Mouse (Mus musculus) testis, postnatal 10 days (tissue): Measurements from ENCODE around the gene March6.

Experiments used
- DNase-seq: peaks from one replicate; pipeline ENCODE4 v3.0.0; 2021; ENCODE audit warnings: low spot score

Gene March6

GRCm38 (mm10) chr15:31530659-31531445 is at the start of gene March6:
March6 (minus strand) TSS chr15:31531053.
- DNase-seq = peak; percentile 95

- no peak for DNase-seq
Measured at GRCm38 (mm10) chr15:31576076-31576475, 45.2 kb upstream of the March6 start.

- DNase-seq = no peak
Measured at GRCm38 (mm10) chr15:31573692-31574091, 42.8 kb upstream of the March6 start.

GRCm38 (mm10) chr15:31573287-31573686 is 42.4 kb upstream of the March6 start:
- no peak for DNase-seq

- no peak for DNase-seq
Measured at GRCm38 (mm10) chr15:31571906-31572722, 41.3 kb upstream of the March6 start.

DNA sequence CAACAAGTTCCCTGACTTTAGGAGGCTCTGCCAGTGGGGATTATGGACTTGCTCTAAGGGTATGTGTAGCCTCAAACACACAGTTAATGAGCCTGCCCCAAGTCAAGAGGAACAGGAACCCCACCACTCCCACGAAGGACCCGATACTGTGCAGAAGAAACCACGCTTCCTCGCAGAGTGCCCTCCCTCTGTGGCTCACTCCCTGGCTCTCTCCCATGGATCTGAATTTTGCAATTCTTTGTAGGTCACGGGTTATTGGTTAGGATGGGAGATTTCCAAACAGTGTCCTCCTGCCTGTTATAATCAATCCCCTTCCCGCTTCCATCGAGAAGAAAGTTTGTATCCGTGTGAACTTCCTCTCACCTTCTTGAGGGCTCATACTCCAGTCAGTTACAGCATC is 40.1 kb upstream of the March6 start:
- DNase-seq = no peak

DNA sequence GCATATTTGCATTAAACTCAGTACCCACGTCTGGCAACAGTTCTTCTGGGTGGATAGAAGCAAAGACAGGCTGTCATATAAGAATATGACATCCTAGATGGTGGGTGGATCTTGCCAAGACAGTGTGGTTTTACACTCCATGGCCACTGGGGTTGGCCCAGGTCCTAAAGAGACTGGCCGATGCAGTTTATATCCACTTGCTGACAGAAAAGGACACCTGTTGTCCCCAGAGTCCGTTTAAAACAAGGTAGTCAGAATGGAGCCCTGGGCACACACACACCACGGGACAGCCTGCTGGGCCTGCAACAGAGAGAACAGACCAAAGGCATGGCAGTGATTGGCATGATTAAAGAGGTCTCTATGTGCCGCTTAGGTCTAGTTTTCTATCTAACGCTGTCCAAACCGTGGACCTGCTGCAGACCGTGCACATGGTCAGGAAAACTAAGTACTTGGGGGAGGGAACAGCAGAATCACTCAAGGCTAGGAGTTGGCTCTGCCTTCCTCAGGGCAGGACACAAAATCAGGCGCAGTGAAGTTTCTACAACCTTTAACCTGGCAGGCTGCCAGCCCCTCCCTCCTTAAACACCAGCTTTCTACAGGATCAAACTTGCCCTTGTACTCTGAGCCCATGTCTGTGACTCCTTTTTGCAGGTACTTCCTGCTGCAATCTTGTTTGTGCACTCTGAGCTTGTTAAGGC is 38.6 kb upstream of the March6 start:
- DNase-seq = peak; percentile 67

- peak; percentile 77 for DNase-seq
Measured at GRCm38 (mm10) chr15:31568581-31568996, 37.7 kb upstream of the March6 start.

DNA sequence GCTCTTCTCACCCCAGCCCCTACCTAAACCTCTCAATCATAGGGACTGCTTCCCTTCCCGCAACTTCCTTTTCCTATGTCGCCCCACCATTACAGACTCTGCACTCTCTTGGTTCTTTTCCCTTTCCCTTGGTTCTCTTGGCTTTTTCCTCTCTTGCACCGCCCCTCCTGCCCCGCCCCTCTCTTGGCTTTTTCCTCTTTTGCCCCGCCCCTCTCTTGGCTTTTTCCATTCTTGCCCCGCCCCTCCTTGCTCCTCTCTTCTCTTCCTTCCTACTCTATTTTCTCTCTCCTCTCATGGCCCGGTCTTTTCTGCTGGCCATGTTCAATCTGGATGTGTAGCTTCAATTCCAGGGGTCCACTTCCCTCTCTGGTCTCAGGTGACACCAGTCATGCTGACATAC is 36.6 kb upstream of the March6 start:
- DNase-seq = no peak

DNA sequence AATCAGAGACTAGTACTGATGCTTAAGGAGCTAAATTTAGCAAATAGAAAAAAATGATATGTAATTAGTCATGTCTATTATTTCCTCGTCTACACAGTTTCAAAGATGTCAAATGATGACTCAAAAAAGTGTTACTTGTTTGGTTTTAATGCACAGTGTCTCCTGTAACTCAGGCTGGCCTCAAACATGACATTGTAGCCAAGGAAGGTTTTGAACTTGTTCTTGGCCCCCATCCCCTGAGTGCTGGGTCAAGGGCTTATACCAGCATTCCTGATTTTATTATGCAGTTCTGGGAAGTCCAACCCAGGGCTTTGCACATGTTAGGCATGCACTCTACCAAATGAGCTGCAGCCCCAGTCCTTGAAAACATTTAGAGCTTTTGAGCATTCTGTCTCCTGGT is 34.9 kb upstream of the March6 start:
- no peak for DNase-seq

- no peak for DNase-seq
Measured at GRCm38 (mm10) chr15:31565184-31565583, 34.3 kb upstream of the March6 start, which contains the start of gene Cmbl. Cmbl (plus strand) TSS chr15:31565389.

GRCm38 (mm10) chr15:31563577-31564546 is 33.0 kb upstream of the March6 start:
- DNase-seq = no peak

DNA sequence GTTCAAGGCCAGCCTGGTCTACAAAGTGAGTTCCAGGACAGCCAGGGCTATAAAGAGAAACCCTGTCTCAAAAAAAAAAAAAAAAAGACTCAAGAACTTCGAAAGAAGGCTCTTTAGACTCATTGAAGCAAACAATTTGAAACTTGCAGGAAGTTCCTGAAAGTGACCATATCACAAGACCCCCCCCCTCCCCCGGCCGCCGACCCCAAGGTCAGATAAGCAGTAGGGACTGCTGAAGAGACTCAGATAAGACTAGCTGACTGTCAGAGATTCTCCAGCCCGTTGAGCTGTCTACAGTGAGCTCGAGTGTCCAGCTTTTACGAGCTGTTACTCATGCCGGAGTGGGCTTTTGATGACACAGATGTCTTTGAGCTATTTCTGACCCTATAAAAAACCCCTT is 32.0 kb upstream of the March6 start:
- DNase-seq = no peak

GRCm38 (mm10) chr15:31561976-31562375 is 31.1 kb upstream of the March6 start:
- DNase-seq = no peak

DNA sequence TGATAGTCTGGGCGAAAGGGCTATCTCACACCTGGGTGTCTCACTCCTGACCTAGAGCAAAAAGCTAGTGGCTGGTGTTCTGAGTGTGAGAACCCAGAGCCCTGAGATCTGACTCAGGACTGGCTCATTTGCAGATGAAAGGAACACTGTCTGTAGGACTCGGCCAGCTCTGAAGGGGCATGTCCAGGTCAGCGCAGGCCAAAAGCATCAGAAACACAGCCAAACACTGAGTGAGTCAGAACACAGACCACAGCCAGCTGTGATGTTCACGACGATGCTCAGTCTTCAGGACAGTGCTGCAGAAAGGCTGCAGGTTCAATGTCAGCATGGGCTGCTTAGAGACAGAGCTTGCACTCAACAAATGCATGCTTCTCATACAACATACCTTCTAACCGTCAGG is 30.5 kb upstream of the March6 start:
- DNase-seq = no peak

- no peak for DNase-seq
Measured at GRCm38 (mm10) chr15:31554855-31555254, 24.0 kb upstream of the March6 start.

GRCm38 (mm10) chr15:31550381-31550780 is 19.5 kb upstream of the March6 start:
- DNase-seq = no peak

- DNase-seq = no peak
Measured at GRCm38 (mm10) chr15:31547421-31547820, 16.6 kb upstream of the March6 start.

GRCm38 (mm10) chr15:31546291-31546690 is 15.4 kb upstream of the March6 start:
- no peak for DNase-seq

DNA sequence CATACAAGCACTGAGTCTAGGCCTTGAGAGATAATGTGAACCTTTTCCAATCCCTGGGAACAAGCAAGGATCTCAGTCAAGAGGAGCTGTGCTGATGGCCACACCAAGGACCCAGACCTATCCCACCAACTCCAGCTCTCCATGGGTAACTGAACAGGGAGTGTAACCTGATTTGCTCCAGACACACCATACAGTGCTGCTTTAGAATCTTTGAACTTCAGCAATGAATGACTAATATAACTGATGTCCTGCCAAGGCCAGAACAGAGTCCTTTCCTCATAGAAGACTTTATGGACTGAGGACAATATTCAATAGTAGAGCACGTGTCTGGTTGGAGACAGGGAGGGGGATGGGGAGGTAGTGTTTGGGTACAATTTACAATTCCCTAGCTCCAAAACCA is 14.2 kb upstream of the March6 start:
- no peak for DNase-seq

- DNase-seq = no peak
Measured at GRCm38 (mm10) chr15:31543246-31543645, 12.4 kb upstream of the March6 start.
